Mouse (Mus musculus) CD4-positive naive resting alpha-beta T cell, adult 57 days (primary cell): ENCODE data around the gene Nom1. TPM values are rescaled to one million over a fixed set of nuclear protein-coding genes. Genes with fewer than 3 reads are reported as not detected.

Source experiments
- total RNA-seq: library from RNA; stranded (reverse); gene quantifications from one replicate; pipeline ENCODE4 v1.2.4, GENCODE M21; 2023

The Nom1 gene
- total RNA-seq = 24.0 TPM

GRCm38 (mm10) chr5:29434228-29434871 lies at the start of gene Nom1:
TSS of gene Nom1 (plus strand) at chr5:29434664.

GRCm38 (mm10) chr5:29478208-29479197 lies 44.0 kb downstream of the Nom1 start, which contains the start of gene Mnx1:
TSS of gene Mnx1 (minus strand) at chr5:29478470.

Other genes starting within 250 kb of the Nom1 start
- 15.4 TPM for gene Rnf32, start 238.7 kb upstream of the Nom1 start, total RNA-seq
- gene Lmbr1, start 56.3 kb upstream of the Nom1 start, total RNA-seq = 2.0 TPM
- gene Mnx1, start 43.8 kb downstream of the Nom1 start, total RNA-seq = not detected
- gene Ube3c, start 134.6 kb downstream of the Nom1 start, total RNA-seq = 45.2 TPM